Comparison of ENCODE assay signal across 8 mouse cellular contexts in genomic region chrX:106015571-106016322, GRCm38 (mm10). TPM values are rescaled to one million over a fixed set of nuclear protein-coding genes. Genes with fewer than 3 reads are reported as not detected.
A peak's percentile ranks its signal among the peaks of the same experiment; 100 is the strongest.
DNase-seq lines count a peak whose midpoint lies in the region; ATAC-seq and TF ChIP-seq lines count a peak whose summit lies in the region.

Gene Cox7b, plus strand, starts transcription at chrX:106015700.

- H3K9me3 ChIP-seq in embryonic facial prominence, embryonic 14.5 days (ENCODE audit: control insufficient read depth, low read length) = no peaks in the 10 kb centered on the region
- no peaks in the 10 kb centered on the region for H3K9me3 ChIP-seq in limb, embryonic 10.5 days (replicated peaks)
- no peaks in the 10 kb centered on the region for H3K9me3 ChIP-seq in midbrain, embryonic 12.5 days

- peak; percentile 86 for DNase-seq in A20 (ENCODE audit: low read depth, low spot score)
- DNase-seq in embryonic facial prominence, embryonic 14.5 days (ENCODE audit: low spot score) = peak; percentile 96
- peak; percentile 86 to 89 for DNase-seq in heart, adult 18-20 months
- peak; percentile 72 for DNase-seq in kidney, adult 18-20 months
- DNase-seq in limb, embryonic 10.5 days (ENCODE audit: low spot score) = peak; percentile 60

- peak within 1 kb of the TSS; percentile 50 for H3K4me2 ChIP-seq in embryonic facial prominence, embryonic 14.5 days (ENCODE audit: low read depth, low read length)
- peak within 1 kb of the TSS; percentile 47 for H3K4me2 ChIP-seq in midbrain, embryonic 12.5 days (replicated peaks)

- 0 out of 2 replicates have a peak, but pooled peaks cover 12% of the 10 kb centered on the region for H3K36me3 ChIP-seq in embryonic facial prominence, embryonic 14.5 days (ENCODE audit: control insufficient read depth, insufficient read depth, low read length)
- peaks cover 28% of the 10 kb centered on the region for H3K36me3 ChIP-seq in limb, embryonic 10.5 days
- H3K36me3 ChIP-seq in midbrain, embryonic 12.5 days = no peaks in the 10 kb centered on the region
- peaks cover 11% of the 10 kb centered on the region for H3K36me3 ChIP-seq in small intestine, adult 2 months (ENCODE audit: control insufficient read depth, insufficient read depth, low read length)

- no peaks in the 10 kb centered on the region for H3K27me3 ChIP-seq in embryonic facial prominence, embryonic 14.5 days (replicated peaks; ENCODE audit: control insufficient read depth, insufficient read depth, low read length)
- H3K27me3 ChIP-seq in limb, embryonic 10.5 days (ENCODE audit: low read depth, poor library complexity, severe bottlenecking) = peaks cover 43% of the 10 kb centered on the region
- no peaks in the 10 kb centered on the region for H3K27me3 ChIP-seq in midbrain, embryonic 12.5 days
- no peaks in the 10 kb centered on the region for H3K27me3 ChIP-seq in small intestine, adult 2 months (ENCODE audit: control insufficient read depth, insufficient read depth, low read length)

- no peaks in the 10 kb centered on the region for H3K4me1 ChIP-seq in bone marrow, adult 2 months (ENCODE audit: control insufficient read depth, insufficient read depth, low read length)
- H3K4me1 ChIP-seq in embryonic facial prominence, embryonic 14.5 days (ENCODE audit: control insufficient read depth, insufficient read depth, low read length) = no peaks in the 10 kb centered on the region
- H3K4me1 ChIP-seq in limb, embryonic 10.5 days = no peaks in the 10 kb centered on the region
- no peaks in the 10 kb centered on the region for H3K4me1 ChIP-seq in midbrain, embryonic 12.5 days
- no peaks in the 10 kb centered on the region for H3K4me1 ChIP-seq in small intestine, adult 2 months (ENCODE audit: control insufficient read depth, insufficient read depth, insufficient read length, low read length)

- no peak for TF ChIP-seq CTCF in bone marrow, adult 2 months (IDR thresholded peaks at IDR 0.05; ENCODE audit: control insufficient read depth, insufficient read depth, low read length)
- no peak for TF ChIP-seq CTCF in small intestine, adult 2 months (IDR thresholded peaks at IDR 0.05; ENCODE audit: extremely low read depth, insufficient read length, insufficient replicate concordance, low read depth, low read length)

- TF ChIP-seq POLR2A in bone marrow, adult 2 months (IDR thresholded peaks at IDR 0.05; ENCODE audit: borderline replicate concordance, control insufficient read depth, low read depth, low read length) = no peak
- TF ChIP-seq POLR2A in small intestine, adult 2 months (IDR thresholded peaks at IDR 0.05; ENCODE audit: low read depth, low read length) = peak; percentile 28; the same call in 1 of the 2 replicates

- peak within 1 kb of the TSS; percentile 59 for H3K27ac ChIP-seq in bone marrow, adult 2 months (ENCODE audit: control insufficient read depth, insufficient read depth, low read depth, low read length, poor library complexity)
- peak within 1 kb of the TSS; percentile 86 for H3K27ac ChIP-seq in embryonic facial prominence, embryonic 14.5 days (replicated peaks; ENCODE audit: low read depth, low read length)
- H3K27ac ChIP-seq in limb, embryonic 10.5 days = peak within 1 kb of the TSS; percentile 78
- peak within 1 kb of the TSS; percentile 74 for H3K27ac ChIP-seq in midbrain, embryonic 12.5 days (replicated peaks)
- H3K27ac ChIP-seq in small intestine, adult 2 months (ENCODE audit: insufficient read depth, low read depth, low read length) = peak within 1 kb of the TSS; percentile 95

- peak within 1 kb of the TSS; percentile 72 for H3K9ac ChIP-seq in embryonic facial prominence, embryonic 14.5 days (ENCODE audit: low read depth, low read length)
- H3K9ac ChIP-seq in midbrain, embryonic 12.5 days (replicated peaks) = peak within 1 kb of the TSS; percentile 66

- ATAC-seq in embryonic facial prominence, embryonic 14.5 days (ENCODE audit: low read depth) = peak; percentile 42; the same call in 1 of the 2 replicates
- peak; percentile 24; the same call in 1 of the 2 replicates for ATAC-seq in midbrain, embryonic 12.5 days (ENCODE audit: low FRiP score, low read depth)

- peak within 1 kb of the TSS; percentile 79 for H3K4me3 ChIP-seq in bone marrow, adult 2 months (replicated peaks; ENCODE audit: control insufficient read depth, low read depth, low read length)
- peak within 1 kb of the TSS; percentile 55 for H3K4me3 ChIP-seq in embryonic facial prominence, embryonic 14.5 days (ENCODE audit: low read depth, low read length)
- H3K4me3 ChIP-seq in limb, embryonic 10.5 days = peak within 1 kb of the TSS; percentile 64
- peak within 1 kb of the TSS; percentile 57 for H3K4me3 ChIP-seq in midbrain, embryonic 12.5 days
- peak within 1 kb of the TSS; percentile 97 for H3K4me3 ChIP-seq in small intestine, adult 2 months (ENCODE audit: low read depth, low read length)

- 8% methylated on average over 26 of the region's 26 CpGs for WGBS in bone marrow, adult 2 months
- WGBS in embryonic facial prominence, embryonic 14.5 days = 21% methylated on average over 26 of the region's 26 CpGs
- WGBS in limb, embryonic 10.5 days = 8% methylated on average over 26 of the region's 26 CpGs
- 23% methylated on average over 26 of the region's 26 CpGs for WGBS in midbrain, embryonic 12.5 days
- 9% methylated on average over 26 of the region's 26 CpGs for WGBS in small intestine, adult 2 months

RNA-seq across cellular contexts. Expression of gene Cox7b, which starts in this region (rescaled TPM):
- polyA plus RNA-seq in bone marrow, adult 2 months (2011; ENCODE audit: insufficient read depth, insufficient read length, low replicate concordance, missing spikeins) = 160 and 387 TPM in 2 replicates
- 417 and 481 TPM in 2 replicates for polyA plus RNA-seq in embryonic facial prominence, embryonic 14.5 days (2014; fragmentation: Nextera tagmentation; extraction: Ambion mirVana)
- 1,000 to 10,000 TPM; 1,613 to 1,714 TPM for total RNA-seq in heart, adult 18-20 months (2021)
- 335 and 385 TPM in 2 replicates for polyA plus RNA-seq in limb, embryonic 10.5 days (2016; fragmentation: Nextera tagmentation; extraction: Ambion mirVana)
- 288 and 289 TPM in 2 replicates for polyA plus RNA-seq in midbrain, embryonic 12.5 days (2016; fragmentation: Nextera tagmentation; extraction: Ambion mirVana)
- 299 and 339 TPM in 2 replicates for polyA plus RNA-seq in small intestine, adult 2 months (2012; rRNA removed)

Comparison
In these comparisons a context has a peak if more than half of its experiments do, and no peak if none do; other contexts are left out.
1. Peak in every context shown above with its lines: DNase-seq, ATAC-seq, H3K4me3 ChIP-seq and H3K27ac ChIP-seq.